Mouse (Mus musculus) hindbrain, embryonic 16.5 days (tissue): Measurements from ENCODE around the gene Gstm7. TPM values are rescaled to one million over a fixed set of nuclear protein-coding genes. Genes with fewer than 3 reads are reported as not detected.
"Not testable (repeated sequence)": the region's sequence is repeated elsewhere in the genome, so short reads cannot be mapped to it uniquely, and the experiment has no call there.

ENCODE experiments used
- ATAC-seq: fragments of 200-750 bp; cut with Nextera tagmentation; 2 replicates; pipeline ENCODE4 v1.8.0; 2017; ENCODE audit warnings: moderate TSS enrichment, moderate library complexity
- H3K27ac ChIP-seq: fragments of 300-500 bp; sonication (generic); 2 replicates; pipeline ENCODE4 v1.5.1; 2014; ENCODE audit warnings: low read depth, mild to moderate bottlenecking, control low read depth, low read length, moderate library complexity
- H3K27me3 ChIP-seq: fragments of 300-500 bp; sonication (generic); replicated peaks from 2 replicates; pipeline ENCODE4 v1.6.1; 2014; ENCODE audit warnings: low read length; ENCODE audit not compliant: control insufficient read depth, insufficient read depth
- H3K36me3 ChIP-seq: fragments of 300-500 bp; sonication (generic); 2 replicates; pipeline ENCODE4 v1.6.1; 2014; ENCODE audit warnings: mild to moderate bottlenecking, low read length, moderate library complexity, mixed read lengths; ENCODE audit not compliant: control insufficient read depth, insufficient read depth
- H3K4me1 ChIP-seq: fragments of 300-500 bp; sonication (generic); 2 replicates; pipeline ENCODE4 v1.6.1; 2014; ENCODE audit warnings: low read depth, low read length; ENCODE audit not compliant: control insufficient read depth, insufficient read depth
- H3K4me2 ChIP-seq: fragments of 300-500 bp; sonication (generic); 2 replicates; pipeline ENCODE4 v1.6.1; 2014; ENCODE audit warnings: mild to moderate bottlenecking, low read length, control low read depth, moderate library complexity
- H3K4me3 ChIP-seq: fragments of 300-500 bp; sonication (generic); 2 replicates; pipeline ENCODE4 v1.5.1; 2014; ENCODE audit warnings: mild to moderate bottlenecking, low read length, control low read depth, moderate library complexity
- H3K9ac ChIP-seq: fragments of 300-500 bp; sonication (generic); 2 replicates; pipeline ENCODE4 v1.6.1; 2014; ENCODE audit warnings: low read depth, mild to moderate bottlenecking, control low read depth, low read length, moderate library complexity
- H3K9me3 ChIP-seq: fragments of 300-500 bp; sonication (generic); 2 replicates; pipeline ENCODE4 v1.6.1; 2014; ENCODE audit warnings: mild to moderate bottlenecking, low read length, moderate library complexity; ENCODE audit not compliant: control insufficient read depth
- WGBS: fragments of 180-500 bp; shearing (Covaris S2); extraction: QIAGEN DNeasy Blood & Tissue Kit; methylation state at CpG from one replicate; pipeline ENCODE4 v1.1.7; 2014; 5-methylcytosine and 5-hydroxymethylcytosine counted together
- polyA plus RNA-seq: library from polyadenylated mRNA; unstranded; fragments of >200 nt; fragmentation: Nextera tagmentation; extraction: Ambion mirVana; gene quantifications from 2 replicates; pipeline ENCODE4 v1.2.1, GENCODE M21; 2015

Gstm7 gene
- 41.8 and 43.2 TPM in 2 replicates for polyA plus RNA-seq

DNA sequence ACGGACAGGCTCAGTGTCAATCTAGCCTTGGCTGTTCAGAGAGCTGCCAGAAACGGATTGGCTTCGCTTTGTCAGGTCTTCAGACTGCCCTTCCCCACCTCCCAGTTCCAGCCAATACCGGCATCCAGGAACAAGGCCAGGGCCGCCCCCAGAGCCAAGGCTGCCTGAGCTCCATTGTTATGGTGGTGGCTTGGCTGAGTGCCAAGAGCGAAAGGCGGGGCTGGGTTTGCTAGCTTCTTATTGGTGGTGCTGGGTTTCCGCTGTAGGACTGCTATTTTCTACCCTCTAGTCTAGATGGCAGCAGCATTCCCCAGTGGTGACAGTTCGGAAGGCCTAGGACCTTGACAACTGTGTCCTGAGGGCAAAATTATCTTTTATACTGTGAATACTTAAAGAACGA, at the start of gene Gstm7:
Gene Gstm7 (minus strand): TSS at position 148 of the 400 bp plus-strand sequence.
- Histone ChIP-seq H3K4me3 (peak within 1 kb of the TSS; percentile 26), H3K27me3 (no peaks in the 10 kb centered on the region), H3K27ac (peak within 1 kb of the TSS; percentile 72), H3K4me1 (peaks cover 12% of the 10 kb centered on the region), H3K36me3 (no peaks in the 10 kb centered on the region), H3K9me3 (no peaks in the 10 kb centered on the region), H3K9ac (peak within 1 kb of the TSS; percentile 19; the same call in 1 of the 2 replicates), H3K4me2 (peak within 1 kb of the TSS; percentile 53)
- WGBS: 4% methylated on average over 10 of the region's 10 CpGs
- ATAC-seq: peak; percentile 98

DNA sequence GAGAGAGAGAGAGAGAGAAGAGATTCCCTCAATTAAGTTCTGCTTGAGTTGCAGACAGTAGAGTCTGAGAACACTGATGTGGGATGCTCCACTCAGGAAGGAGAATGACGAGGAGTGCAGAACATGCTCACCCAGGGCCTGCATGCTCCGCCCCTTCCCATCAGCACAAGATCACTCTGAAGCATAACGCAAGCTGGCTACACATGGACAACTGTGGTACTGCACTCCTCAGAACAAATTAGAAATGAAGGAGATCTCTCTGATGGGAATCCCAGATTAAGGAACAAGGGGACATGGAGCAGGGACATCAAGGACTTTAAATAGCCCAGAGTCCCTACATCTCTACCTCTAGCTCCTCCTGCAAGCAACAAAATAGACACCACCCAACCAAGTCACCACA, 49.6 kb upstream of the Gstm7 start:
- Histone ChIP-seq H3K4me2 (no peak overlapping the region), H3K27me3 (no peaks in the 10 kb centered on the region), H3K9ac (no peak overlapping the region), H3K36me3 (no peaks in the 10 kb centered on the region), H3K9me3 (no peaks in the 10 kb centered on the region), H3K4me3 (no peak overlapping the region), H3K4me1 (no peaks in the 10 kb centered on the region), H3K27ac (no peak overlapping the region)
- ATAC-seq: no peak
- WGBS: 64% methylated on average over 3 of the region's 3 CpGs

DNA sequence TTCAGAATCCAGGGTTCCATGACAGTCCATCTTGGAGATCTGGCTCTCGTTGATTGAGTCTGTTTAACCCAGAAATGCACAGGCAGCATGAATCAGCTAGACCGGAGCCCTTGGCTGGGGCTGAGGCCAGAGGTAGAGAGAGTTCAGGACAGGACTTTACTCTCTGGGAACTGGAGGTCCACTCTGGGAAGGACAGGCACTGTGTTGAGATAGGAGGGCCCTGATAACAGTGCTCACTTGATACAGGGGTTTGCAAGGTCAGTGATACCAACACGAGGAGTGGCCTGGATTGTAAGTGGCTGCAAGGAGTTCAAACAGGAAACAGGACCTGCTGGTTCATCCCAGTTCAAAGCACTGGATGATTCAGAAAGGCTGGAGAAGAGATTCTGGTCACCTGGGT, 46.1 kb upstream of the Gstm7 start:
- H3K4me3 ChIP-seq: no peak overlapping the region
- H3K27me3 ChIP-seq: no peaks in the 10 kb centered on the region
- 82% methylated on average over 3 of the region's 3 CpGs for WGBS
- no peak overlapping the region for H3K27ac ChIP-seq
- no peaks in the 10 kb centered on the region for H3K4me1 ChIP-seq
- no peak for ATAC-seq
- no peak overlapping the region for H3K9ac ChIP-seq
- no peak overlapping the region for H3K4me2 ChIP-seq
- no peaks in the 10 kb centered on the region for H3K9me3 ChIP-seq
- H3K36me3 ChIP-seq: no peaks in the 10 kb centered on the region

DNA sequence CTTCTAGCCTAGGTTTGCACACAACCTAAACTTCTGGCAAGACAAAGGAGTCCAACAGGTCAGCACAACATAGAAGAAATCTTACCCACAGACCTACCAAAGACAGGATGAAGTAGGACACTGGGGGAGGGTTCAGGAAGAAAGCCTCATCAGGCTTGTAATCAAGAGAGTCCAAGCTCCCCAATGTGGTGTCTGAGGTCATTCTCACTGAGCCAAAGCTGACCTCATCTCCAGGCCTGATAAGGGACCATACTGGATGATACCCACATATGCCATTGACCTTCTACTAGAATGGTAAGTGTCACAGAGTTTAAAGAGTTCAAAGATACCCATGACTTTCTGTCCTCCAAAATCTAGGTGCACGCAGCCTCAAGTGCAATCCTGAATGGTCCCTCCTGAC, 42.6 kb upstream of the Gstm7 start:
- Histone ChIP-seq H3K4me2 (no peak overlapping the region), H3K4me3 (no peak overlapping the region), H3K27ac (no peak overlapping the region), H3K4me1 (no peaks in the 10 kb centered on the region), H3K9me3 (no peaks in the 10 kb centered on the region), H3K9ac (no peak overlapping the region), H3K27me3 (no peaks in the 10 kb centered on the region), H3K36me3 (no peaks in the 10 kb centered on the region)
- no peak for ATAC-seq
- WGBS: 100% methylated on average over 1 of the region's 1 CpGs

GRCm38 (mm10) chr3:107972070-107972469, 40.5 kb upstream of the Gstm7 start:
- H3K9me3 ChIP-seq: no peaks in the 10 kb centered on the region
- H3K4me1 ChIP-seq: no peaks in the 10 kb centered on the region
- no peak overlapping the region for H3K4me2 ChIP-seq
- H3K27ac ChIP-seq: no peak overlapping the region
- no peak overlapping the region for H3K9ac ChIP-seq
- H3K4me3 ChIP-seq: no peak overlapping the region
- no peak for ATAC-seq
- no peaks in the 10 kb centered on the region for H3K36me3 ChIP-seq
- H3K27me3 ChIP-seq: no peaks in the 10 kb centered on the region
- 87% methylated on average over 3 of the region's 3 CpGs for WGBS

GRCm38 (mm10) chr3:107971101-107971500, 39.5 kb upstream of the Gstm7 start:
- H3K9ac ChIP-seq, H3K4me1 ChIP-seq, H3K4me3 ChIP-seq, H3K36me3 ChIP-seq, ATAC-seq, H3K27ac ChIP-seq, H3K9me3 ChIP-seq, H3K4me2 ChIP-seq, H3K27me3 ChIP-seq: not testable (repeated sequence)
- 60% methylated on average over 3 of the region's 3 CpGs for WGBS

- H3K9me3 ChIP-seq: no peaks in the 10 kb centered on the region
- WGBS: 66% methylated on average over 13 of the region's 13 CpGs
- H3K4me1 ChIP-seq: no peaks in the 10 kb centered on the region
- no peaks in the 10 kb centered on the region for H3K27me3 ChIP-seq
- H3K4me2 ChIP-seq: no peak within 1 kb of the TSS
- no peak for ATAC-seq
- no peak within 1 kb of the TSS for H3K4me3 ChIP-seq
- no peak within 1 kb of the TSS for H3K9ac ChIP-seq
- no peaks in the 10 kb centered on the region for H3K36me3 ChIP-seq
- H3K27ac ChIP-seq: no peak within 1 kb of the TSS
These were observed 37.2 kb upstream of the Gstm7 start, which contains the start of gene Gstm3 for GRCm38 (mm10) chr3:107968724-107969395. Gstm3 (minus strand) TSS chr3:107969283.

- ATAC-seq: no peak
- no peak overlapping the region for H3K4me3 ChIP-seq
- no peaks in the 10 kb centered on the region for H3K27me3 ChIP-seq
- no peaks in the 10 kb centered on the region for H3K4me1 ChIP-seq
- H3K27ac ChIP-seq: no peak overlapping the region
- H3K36me3 ChIP-seq: no peaks in the 10 kb centered on the region
- 93% methylated on average over 5 of the region's 5 CpGs for WGBS
- no peak overlapping the region for H3K4me2 ChIP-seq
- no peaks in the 10 kb centered on the region for H3K9me3 ChIP-seq
- no peak overlapping the region for H3K9ac ChIP-seq
These were observed 35.0 kb upstream of the Gstm7 start for GRCm38 (mm10) chr3:107966631-107967030.

DNA sequence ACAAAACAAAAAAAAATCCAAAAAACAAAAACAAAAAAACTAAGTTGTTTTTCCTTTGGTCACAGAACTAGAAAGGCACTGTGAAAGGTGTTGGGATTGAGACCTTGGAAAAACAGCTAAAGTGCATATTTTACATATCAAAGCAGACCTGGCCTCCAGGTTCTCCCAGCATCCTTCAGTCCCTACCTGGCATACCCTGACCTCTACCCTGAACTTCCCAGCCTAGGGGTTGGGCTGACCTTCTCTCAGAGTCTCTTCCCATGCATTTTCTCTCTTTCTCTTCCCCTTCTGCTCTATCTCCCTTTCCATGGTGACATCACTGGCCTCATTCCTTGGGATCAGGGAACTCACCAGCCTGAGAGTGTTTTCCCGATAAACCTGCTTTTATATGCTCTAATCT, 34.0 kb upstream of the Gstm7 start:
- Histone ChIP-seq H3K4me3 (no peak overlapping the region), H3K27ac (no peak overlapping the region), H3K27me3 (no peaks in the 10 kb centered on the region), H3K4me1 (no peaks in the 10 kb centered on the region), H3K36me3 (no peaks in the 10 kb centered on the region), H3K9me3 (no peaks in the 10 kb centered on the region), H3K9ac (no peak overlapping the region), H3K4me2 (no peak overlapping the region)
- 76% methylated on average over 1 of the region's 1 CpGs for WGBS
- no peak for ATAC-seq
